ENCODE assay signal across 21 mouse cellular contexts in the genomic region with DNA sequence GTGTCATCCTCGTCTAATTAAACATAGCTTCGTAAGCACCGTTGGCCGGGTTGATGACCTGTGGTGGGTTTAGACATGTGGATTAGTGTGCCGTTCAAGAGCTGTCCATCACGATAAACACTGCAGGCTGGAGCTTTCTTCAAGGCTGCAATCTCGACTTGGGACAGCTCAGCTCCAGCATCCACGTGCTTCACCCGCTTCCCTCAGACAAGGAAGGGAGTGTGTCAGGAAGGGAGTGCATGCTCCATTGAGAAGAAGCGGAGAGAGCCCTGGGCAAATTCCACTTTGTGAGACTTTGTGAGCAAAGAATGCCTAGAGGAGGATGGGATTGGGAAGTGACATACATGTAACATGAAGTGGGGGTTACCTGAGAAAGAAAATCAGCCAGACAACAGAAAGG. TPM values are rescaled to one million over a fixed set of nuclear protein-coding genes. Genes with fewer than 3 reads are reported as not detected.
A peak's percentile ranks its signal among the peaks of the same experiment; 100 is the strongest.
DNase-seq lines count a peak whose midpoint lies in the region; ATAC-seq lines count a peak whose summit lies in the region.
"Had no signal": no experiment of that assay in that cellular context is flagged by ENCODE, and none has a peak within 500 bp of the region (broad histone marks: within the 10 kb centered on the region; RNA-seq: fewer than 3 reads in every experiment).

No protein-coding gene starts in this region.

- no peak overlapping the region for H3K27ac ChIP-seq in midbrain, embryonic 11.5 days (ENCODE audit: low read depth, low read length)
- H3K27ac ChIP-seq in midbrain, embryonic 15.5 days, result no peak overlapping the region
- H3K27ac ChIP-seq: forebrain, embryonic 13.5 days; heart, adult 2 months; heart, embryonic 15.5 days; limb, embryonic 13.5 days; liver, embryonic 13.5 days; midbrain, embryonic 12.5 days; neural tube, embryonic 12.5 days had no signal

- no peaks in the 10 kb centered on the region for H3K9me3 ChIP-seq in midbrain, embryonic 11.5 days (ENCODE audit: control insufficient read depth, low read length)
- no peaks in the 10 kb centered on the region for H3K9me3 ChIP-seq in midbrain, embryonic 15.5 days
- H3K9me3 ChIP-seq: forebrain, embryonic 13.5 days; heart, embryonic 15.5 days; limb, embryonic 13.5 days; liver, embryonic 13.5 days; midbrain, embryonic 12.5 days; neural tube, embryonic 12.5 days had no signal

- no peak for DNase-seq in midbrain, embryonic 11.5 days (ENCODE audit: low spot score, missing footprints)
- peak; percentile 60 for DNase-seq in kidney, adult 9 months
- peak; percentile 47 to 64 for DNase-seq in kidney, postnatal 36 days
- DNase-seq in spleen, postnatal 36 days (ENCODE audit: low spot score in 2 of 2), result no peak
- no peak for DNase-seq in c-Kit-positive CD71-positive TER-119-positive erythroid progenitor cells, embryonic 14.5 days (ENCODE audit: low spot score)
- DNase-seq in left cerebral cortex, postnatal 36 days (ENCODE audit: low spot score in 2 of 2), result no peak
- DNase-seq: adrenal gland, adult 2 months; cerebellum, adult 9-10 months; gastrocnemius, postnatal 14 days; heart, adult 2 months; liver, embryonic 13.5 days; lung, embryonic 14.5 days; lung, postnatal 36 days; thymus, adult 18-20 months had no signal

- no peak overlapping the region for H3K4me3 ChIP-seq in midbrain, embryonic 11.5 days (ENCODE audit: low read depth, low read length)
- H3K4me3 ChIP-seq in midbrain, embryonic 15.5 days, result no peak overlapping the region
- H3K4me3 ChIP-seq: forebrain, embryonic 13.5 days; heart, adult 2 months; heart, embryonic 15.5 days; limb, embryonic 13.5 days; liver, embryonic 13.5 days; midbrain, embryonic 12.5 days; neural tube, embryonic 12.5 days had no signal

- no peaks in the 10 kb centered on the region for H3K4me1 ChIP-seq in midbrain, embryonic 11.5 days (ENCODE audit: control insufficient read depth, insufficient read depth, low read length)
- no peaks in the 10 kb centered on the region for H3K4me1 ChIP-seq in midbrain, embryonic 15.5 days
- H3K4me1 ChIP-seq: forebrain, embryonic 13.5 days; heart, embryonic 15.5 days; limb, embryonic 13.5 days; liver, embryonic 13.5 days; midbrain, embryonic 12.5 days; neural tube, embryonic 12.5 days had no signal

- H3K27me3 ChIP-seq in midbrain, embryonic 11.5 days (ENCODE audit: control insufficient read depth, insufficient read depth, low read length), result no peaks in the 10 kb centered on the region
- H3K27me3 ChIP-seq in midbrain, embryonic 15.5 days (replicated peaks), result no peaks in the 10 kb centered on the region
- H3K27me3 ChIP-seq: forebrain, embryonic 13.5 days; heart, embryonic 15.5 days; limb, embryonic 13.5 days; liver, embryonic 13.5 days; midbrain, embryonic 12.5 days; neural tube, embryonic 12.5 days had no signal

- 78% methylated on average over 10 of the region's 10 CpGs for WGBS in midbrain, embryonic 11.5 days
- 78% methylated on average over 10 of the region's 10 CpGs for WGBS in midbrain, embryonic 15.5 days

- no peak overlapping the region for H3K9ac ChIP-seq in midbrain, embryonic 11.5 days (ENCODE audit: low read length)
- no peak overlapping the region for H3K9ac ChIP-seq in midbrain, embryonic 15.5 days
- H3K9ac ChIP-seq: forebrain, embryonic 13.5 days; heart, embryonic 15.5 days; limb, embryonic 13.5 days; liver, embryonic 13.5 days; lung, embryonic 14.5 days; midbrain, embryonic 12.5 days; neural tube, embryonic 12.5 days had no signal

- intact Hi-C loops in left cerebral cortex, postnatal 36 days (cut with DNase I), result no loop called here

- ATAC-seq in midbrain, embryonic 11.5 days (ENCODE audit: low FRiP score), result 0 out of 2 replicates have a peak, but pooled peaks have one; percentile 14
- ATAC-seq in midbrain, embryonic 15.5 days (replicated peaks), result no peak
- ATAC-seq: forebrain, embryonic 13.5 days; hindbrain, embryonic 16.5 days had no signal

- no peaks in the 10 kb centered on the region for H3K36me3 ChIP-seq in midbrain, embryonic 11.5 days (ENCODE audit: control insufficient read depth, insufficient read depth, low read length)
- H3K36me3 ChIP-seq in midbrain, embryonic 15.5 days (replicated peaks), result no peaks in the 10 kb centered on the region
- H3K36me3 ChIP-seq: heart, embryonic 15.5 days; limb, embryonic 13.5 days; liver, embryonic 13.5 days; midbrain, embryonic 12.5 days; neural tube, embryonic 12.5 days had no signal

- H3K4me2 ChIP-seq in midbrain, embryonic 11.5 days, result no peak overlapping the region
- H3K4me2 ChIP-seq in midbrain, embryonic 15.5 days, result no peak overlapping the region
- H3K4me2 ChIP-seq: forebrain, embryonic 13.5 days; heart, embryonic 15.5 days; limb, embryonic 13.5 days; liver, embryonic 13.5 days; lung, embryonic 14.5 days; midbrain, embryonic 12.5 days; neural tube, embryonic 12.5 days had no signal

RNA-seq across cellular contexts. Expression of a gene that starts 42.8 kb away (rescaled TPM):
- 16.0 and 16.1 TPM in 2 replicates for polyA plus RNA-seq in midbrain, embryonic 11.5 days (2014; fragmentation: Nextera tagmentation; extraction: Ambion mirVana)
- polyA plus RNA-seq in midbrain, embryonic 15.5 days (2015; fragmentation: Nextera tagmentation; extraction: Ambion mirVana), result 24.3 and 24.4 TPM in 2 replicates
- 10 to 100 TPM; 31.5 to 33.2 TPM for total RNA-seq in left cerebral cortex, postnatal 36 days (2021)

Comparison
In these comparisons a context has a peak if more than half of its experiments do, and no peak if none do; other contexts are left out.
1. DNase-seq: peak in kidney, adult 9 months (single experiment) and kidney, postnatal 36 days (2 of 2); none in midbrain, embryonic 11.5 days (single experiment), spleen, postnatal 36 days (0 of 2), c-Kit-positive CD71-positive TER-119-positive erythroid progenitor cells, embryonic 14.5 days (single experiment) and left cerebral cortex, postnatal 36 days (0 of 2).